Mouse (Mus musculus) liver, embryonic 15.5 days (tissue): Measurements from ENCODE around the gene Nup50. TPM values are rescaled to one million over a fixed set of nuclear protein-coding genes. Genes with fewer than 3 reads are reported as not detected.
"Not testable (repeated sequence)": the region's sequence is repeated elsewhere in the genome, so short reads cannot be mapped to it uniquely, and the experiment has no call there.

Source experiments
- ATAC-seq: fragments of 200-750 bp; cut with Nextera tagmentation; 2 replicates; pipeline ENCODE4 v1.8.0; 2017; ENCODE audit warnings: moderate number of reproducible peaks, mild to moderate bottlenecking, moderate library complexity; ENCODE audit not compliant: insufficient read depth
- H3K27ac ChIP-seq: fragments of 300-500 bp; sonication (generic); replicated peaks from 2 replicates; pipeline ENCODE4 v1.5.1; 2015; ENCODE audit warnings: mild to moderate bottlenecking, inconsistent platforms
- H3K27me3 ChIP-seq: fragments of 300-500 bp; sonication (generic); 2 replicates; pipeline ENCODE4 v1.6.1; 2015; ENCODE audit warnings: mild to moderate bottlenecking, inconsistent platforms
- H3K36me3 ChIP-seq: fragments of 300-500 bp; sonication (generic); replicated peaks from 2 replicates; pipeline ENCODE4 v1.6.1; 2015; ENCODE audit warnings: moderate library complexity, mild to moderate bottlenecking, inconsistent platforms
- H3K4me1 ChIP-seq: fragments of 300-500 bp; sonication (generic); replicated peaks from 2 replicates; pipeline ENCODE4 v1.6.1; 2015; ENCODE audit warnings: inconsistent platforms
- H3K4me2 ChIP-seq: fragments of 300-500 bp; sonication (generic); 2 replicates; pipeline ENCODE4 v1.6.1; 2015; ENCODE audit warnings: moderate library complexity, mild to moderate bottlenecking, inconsistent platforms
- H3K4me3 ChIP-seq: fragments of 300-500 bp; sonication (generic); replicated peaks from 2 replicates; pipeline ENCODE4 v1.5.1; 2015; ENCODE audit warnings: mild to moderate bottlenecking, inconsistent platforms
- H3K9ac ChIP-seq: fragments of 300-500 bp; sonication (generic); 2 replicates; pipeline ENCODE4 v1.6.1; 2015; ENCODE audit warnings: moderate library complexity, mild to moderate bottlenecking, inconsistent platforms
- H3K9me3 ChIP-seq: fragments of 300-500 bp; sonication (generic); replicated peaks from 2 replicates; pipeline ENCODE4 v1.6.1; 2016; ENCODE audit warnings: inconsistent platforms
- WGBS: fragments of 180-500 bp; shearing (Covaris S2); methylation state at CpG from one replicate; pipeline ENCODE4 v1.1.7; 2015; ENCODE audit warnings: mixed read lengths; ENCODE audit not compliant: insufficient replicate concordance; 5-methylcytosine and 5-hydroxymethylcytosine counted together
- polyA plus RNA-seq: library from polyadenylated mRNA; unstranded; fragments of >200 nt; fragmentation: Nextera tagmentation; extraction: Ambion mirVana; gene quantifications from 2 replicates; pipeline ENCODE4 v1.2.1, GENCODE M21; 2015

The Nup50 gene
- polyA plus RNA-seq, result 23.5 and 25.4 TPM in 2 replicates

DNA sequence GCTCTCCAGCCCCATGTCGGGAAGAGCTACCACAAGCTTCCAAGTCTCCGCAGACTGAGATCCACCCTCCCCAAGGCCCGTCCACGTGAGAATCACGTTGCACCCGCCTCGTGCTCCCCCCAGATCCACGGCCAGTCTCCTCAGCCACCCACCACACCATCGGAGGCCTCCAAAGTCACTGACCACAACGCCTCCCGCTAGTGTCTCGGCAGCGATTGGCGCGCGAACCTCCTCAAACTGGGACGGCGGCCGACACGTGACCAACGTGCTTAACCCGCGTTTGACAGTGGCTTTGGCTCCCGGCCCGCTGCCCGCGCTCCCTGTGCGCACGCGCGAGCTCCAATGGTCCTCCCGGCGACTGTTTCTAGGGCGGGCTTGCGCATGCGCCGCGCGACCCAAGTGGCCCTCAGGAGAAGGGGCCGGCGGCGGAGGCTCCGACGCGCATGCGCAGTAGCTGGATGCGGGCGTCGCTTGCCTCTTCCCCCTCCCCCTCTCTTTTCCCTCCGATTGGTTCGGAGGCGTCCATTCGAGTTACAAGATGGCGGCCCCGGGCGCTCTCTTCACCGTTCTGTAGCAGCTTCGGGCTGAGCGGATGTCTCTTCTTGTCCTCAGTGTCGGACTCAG is at the start of gene Nup50:
Gene Nup50, plus strand, starts transcription at position 528 of the 624 bp plus-strand sequence.
- Histone ChIP-seq H3K4me3 (peak within 1 kb of the TSS; percentile 98), H3K4me1 (peaks cover 38% of the 10 kb centered on the region), H3K9ac (peak within 1 kb of the TSS; percentile 100), H3K4me2 (peak within 1 kb of the TSS; percentile 91), H3K36me3 (peaks cover 16% of the 10 kb centered on the region), H3K27ac (peak within 1 kb of the TSS; percentile 99), H3K27me3 (no peaks in the 10 kb centered on the region), H3K9me3 (no peaks in the 10 kb centered on the region)
- peak; percentile 91 for ATAC-seq
- under 1% methylated on average over 60 of the region's 60 CpGs for WGBS

DNA sequence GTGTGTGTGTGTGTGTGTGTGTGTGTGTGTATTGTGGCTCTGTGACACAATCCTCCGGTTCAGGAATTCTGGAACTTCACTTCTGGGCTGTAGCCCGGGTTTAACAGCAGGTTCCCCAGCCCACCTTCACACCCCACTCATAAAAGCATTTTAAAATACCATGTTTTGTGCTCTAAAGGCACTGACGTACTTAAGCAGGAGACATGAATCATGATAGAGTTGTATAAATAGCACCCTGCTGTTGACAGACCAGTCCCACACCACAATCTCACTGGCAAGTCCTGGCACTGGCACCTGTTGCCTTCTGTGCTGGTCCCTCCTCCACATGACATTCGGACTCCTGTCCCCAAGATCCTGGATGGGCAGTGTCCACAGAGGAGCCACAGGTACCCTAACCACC is 49.3 kb upstream of the Nup50 start:
- ATAC-seq, result no peak
- Histone ChIP-seq H3K9me3 (no peaks in the 10 kb centered on the region), H3K9ac (no peak overlapping the region), H3K4me3 (no peak overlapping the region), H3K4me2 (no peak overlapping the region), H3K36me3 (no peaks in the 10 kb centered on the region), H3K4me1 (no peaks in the 10 kb centered on the region), H3K27ac (no peak overlapping the region), H3K27me3 (no peaks in the 10 kb centered on the region)
- WGBS, result 54% methylated on average over 4 of the region's 4 CpGs

DNA sequence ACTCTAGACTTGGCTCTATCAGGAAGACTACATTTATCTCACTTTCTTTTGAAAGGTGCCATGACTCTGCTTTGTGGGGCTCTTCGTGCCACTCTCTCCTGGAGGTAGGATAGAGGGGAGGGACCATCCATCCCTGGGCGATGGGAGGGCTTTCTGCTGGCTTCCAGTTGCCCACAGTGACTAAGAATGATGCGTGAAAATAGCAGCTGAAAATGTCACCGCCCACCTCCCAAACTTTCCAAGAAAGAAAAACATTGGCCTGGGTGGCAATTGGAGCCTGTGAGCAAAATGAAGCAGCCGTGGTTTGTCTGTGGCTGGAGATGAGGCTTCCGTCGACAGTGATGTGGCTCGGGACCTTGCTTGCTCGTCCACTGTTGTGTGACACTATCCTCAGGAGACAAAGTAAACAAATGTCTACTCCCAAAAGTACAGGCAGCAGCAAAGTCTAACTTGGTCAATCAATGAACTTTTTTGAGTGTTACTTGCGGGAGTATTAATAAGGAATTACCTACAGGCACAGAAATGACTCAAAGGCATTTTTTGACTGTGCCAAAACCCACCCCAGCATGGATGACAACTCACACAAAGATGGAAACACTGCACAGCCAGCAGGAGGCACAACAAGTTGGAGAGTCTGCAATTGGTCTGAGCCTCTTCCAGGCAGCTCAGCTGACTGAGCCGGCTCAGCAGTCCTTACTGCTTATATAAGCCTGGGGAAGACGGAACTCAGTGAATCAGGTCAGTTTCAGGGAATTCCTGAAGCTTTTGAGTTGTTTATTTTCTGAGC is 46.0 kb upstream of the Nup50 start:
- no peaks in the 10 kb centered on the region for H3K9me3 ChIP-seq
- no peak overlapping the region for H3K4me2 ChIP-seq
- no peak overlapping the region for H3K9ac ChIP-seq
- no peak overlapping the region for H3K4me3 ChIP-seq
- no peaks in the 10 kb centered on the region for H3K36me3 ChIP-seq
- no peaks in the 10 kb centered on the region for H3K27me3 ChIP-seq
- no peaks in the 10 kb centered on the region for H3K4me1 ChIP-seq
- ATAC-seq, result no peak
- 62% methylated on average over 12 of the region's 12 CpGs for WGBS
- no peak overlapping the region for H3K27ac ChIP-seq

GRCm38 (mm10) chr15:84888066-84888465 is 35.1 kb upstream of the Nup50 start:
- Histone ChIP-seq H3K4me2 (no peak overlapping the region), H3K4me1 (no peaks in the 10 kb centered on the region), H3K9me3 (no peaks in the 10 kb centered on the region), H3K27ac (no peak overlapping the region), H3K36me3 (no peaks in the 10 kb centered on the region), H3K4me3 (no peak overlapping the region), H3K27me3 (no peaks in the 10 kb centered on the region), H3K9ac (no peak overlapping the region)
- no peak for ATAC-seq
- WGBS, result 66% methylated on average over 12 of the region's 12 CpGs

DNA sequence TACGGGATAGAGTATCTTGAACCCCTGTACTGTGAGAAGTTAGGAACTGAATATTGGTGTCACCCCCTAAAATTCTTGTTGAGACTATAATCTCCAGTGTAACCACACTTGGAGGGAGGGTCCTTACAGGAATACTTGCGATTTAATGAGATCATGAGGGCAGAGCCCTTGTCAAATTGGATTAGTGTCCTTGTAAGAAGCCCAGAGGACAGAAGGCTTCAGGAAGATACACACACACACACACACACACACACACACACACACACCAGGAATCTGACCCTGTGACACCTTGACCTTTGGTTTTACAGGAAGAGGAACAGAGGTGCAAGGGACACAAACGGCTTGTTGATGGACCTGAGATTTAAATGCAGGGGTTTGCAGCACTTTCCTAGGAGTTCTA is 32.0 kb upstream of the Nup50 start:
- no peaks in the 10 kb centered on the region for H3K27me3 ChIP-seq

GRCm38 (mm10) chr15:84891658-84892057 is 31.6 kb upstream of the Nup50 start:
- Histone ChIP-seq H3K4me3 (no peak overlapping the region), H3K27me3 (no peaks in the 10 kb centered on the region), H3K9me3 (no peaks in the 10 kb centered on the region), H3K36me3 (no peaks in the 10 kb centered on the region), H3K27ac (no peak overlapping the region), H3K4me2 (no peak overlapping the region), H3K4me1 (no peaks in the 10 kb centered on the region), H3K9ac (no peak overlapping the region)
- 4% methylated on average over 3 of the region's 3 CpGs for WGBS
- no peak for ATAC-seq

More for the DNA sequence above, 32.0 kb upstream of the Nup50 start:
- Histone ChIP-seq H3K4me1 (no peaks in the 10 kb centered on the region), H3K27ac (no peak overlapping the region), H3K4me3 (no peak overlapping the region), H3K9me3 (no peaks in the 10 kb centered on the region), H3K9ac (no peak overlapping the region), H3K36me3 (no peaks in the 10 kb centered on the region), H3K4me2 (no peak overlapping the region)
- no peak for ATAC-seq
- WGBS, result 43% methylated on average over 3 of the region's 3 CpGs

- not testable (repeated sequence) for H3K27ac ChIP-seq, H3K27me3 ChIP-seq, H3K4me2 ChIP-seq, H3K4me3 ChIP-seq, H3K9ac ChIP-seq, H3K9me3 ChIP-seq, ATAC-seq, H3K36me3 ChIP-seq, H3K4me1 ChIP-seq
- WGBS, result 47% methylated on average over 10 of the region's 10 CpGs
Observed at GRCm38 (mm10) chr15:84896216-84896615, 27.0 kb upstream of the Nup50 start.

DNA sequence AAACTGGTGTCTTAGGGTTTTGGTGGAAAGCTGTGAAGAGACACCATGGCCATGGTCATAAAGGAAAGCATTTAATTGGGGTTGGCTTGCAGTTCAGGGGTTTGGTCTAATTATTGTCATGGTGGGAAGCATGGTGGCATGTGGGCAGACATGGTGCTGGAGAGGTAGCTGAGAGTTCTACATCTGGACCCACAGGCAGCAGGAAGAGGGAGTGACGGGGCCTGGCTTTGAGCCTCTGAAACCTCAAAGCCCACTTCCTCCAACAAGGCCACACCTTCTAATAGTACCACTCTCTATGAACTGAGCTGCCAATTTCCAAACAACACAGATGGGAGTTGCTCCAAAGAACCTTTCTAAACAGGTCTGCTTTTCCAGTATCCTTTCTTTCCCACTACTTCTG is 26.5 kb upstream of the Nup50 start:
- H3K9ac ChIP-seq, result no peak overlapping the region
- no peak overlapping the region for H3K4me3 ChIP-seq
- no peak overlapping the region for H3K27ac ChIP-seq
- no peaks in the 10 kb centered on the region for H3K4me1 ChIP-seq
- no peaks in the 10 kb centered on the region for H3K36me3 ChIP-seq
- H3K27me3 ChIP-seq, result no peaks in the 10 kb centered on the region
- H3K9me3 ChIP-seq, result no peaks in the 10 kb centered on the region
- H3K4me2 ChIP-seq, result no peak overlapping the region
- ATAC-seq, result no peak
- 15% methylated on average over 1 of the region's 1 CpGs for WGBS

DNA sequence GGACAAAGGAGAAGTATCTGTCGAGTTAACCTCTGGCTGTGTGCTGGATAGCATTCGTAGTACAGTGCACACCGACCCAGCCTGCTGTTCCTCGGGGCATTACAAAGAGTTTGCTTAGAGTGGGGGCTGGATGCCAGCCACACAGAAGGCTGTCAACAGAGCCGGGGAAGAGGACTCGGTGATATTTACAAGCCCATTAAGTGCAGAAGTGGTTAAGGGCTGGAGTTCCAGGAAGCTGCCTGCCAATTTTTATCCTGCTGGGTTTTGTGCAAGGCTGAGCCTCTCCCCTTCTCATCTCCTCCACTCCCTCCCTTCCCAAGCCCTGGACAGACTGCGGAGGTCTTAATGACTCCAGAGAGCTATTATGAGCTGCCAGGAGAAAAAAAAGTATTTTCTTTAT is 25.1 kb upstream of the Nup50 start:
- no peaks in the 10 kb centered on the region for H3K27me3 ChIP-seq
- WGBS, result 22% methylated on average over 7 of the region's 7 CpGs
- no peaks in the 10 kb centered on the region for H3K9me3 ChIP-seq
- no peaks in the 10 kb centered on the region for H3K36me3 ChIP-seq
- H3K27ac ChIP-seq, result no peak overlapping the region
- no peak overlapping the region for H3K4me3 ChIP-seq
- H3K4me2 ChIP-seq, result no peak overlapping the region
- H3K4me1 ChIP-seq, result no peaks in the 10 kb centered on the region
- ATAC-seq, result no peak
- no peak overlapping the region for H3K9ac ChIP-seq

- no peak overlapping the region for H3K27ac ChIP-seq
- ATAC-seq, result no peak
- no peaks in the 10 kb centered on the region for H3K4me1 ChIP-seq
- no peaks in the 10 kb centered on the region for H3K27me3 ChIP-seq
- H3K4me3 ChIP-seq, result no peak overlapping the region
- H3K9ac ChIP-seq, result no peak overlapping the region
- WGBS, result 67% methylated on average over 7 of the region's 7 CpGs
- no peaks in the 10 kb centered on the region for H3K36me3 ChIP-seq
- no peaks in the 10 kb centered on the region for H3K9me3 ChIP-seq
- no peak overlapping the region for H3K4me2 ChIP-seq
Observed at GRCm38 (mm10) chr15:84903843-84904385, 19.3 kb upstream of the Nup50 start.

GRCm38 (mm10) chr15:84913201-84913600 is 10.0 kb upstream of the Nup50 start:
- H3K36me3 ChIP-seq, result 0 out of 2 replicates have a peak, but pooled peaks cover 21% of the 10 kb centered on the region
- no peaks in the 10 kb centered on the region for H3K9me3 ChIP-seq
- H3K9ac ChIP-seq, result no peak overlapping the region
- no peak overlapping the region for H3K4me2 ChIP-seq
- H3K4me3 ChIP-seq, result no peak overlapping the region
- H3K27me3 ChIP-seq, result no peaks in the 10 kb centered on the region
- no peaks in the 10 kb centered on the region for H3K4me1 ChIP-seq
- ATAC-seq, result no peak
- 78% methylated on average over 3 of the region's 3 CpGs for whole genome bisulfite sequencing
- no peak overlapping the region for H3K27ac ChIP-seq
